Mouse (Mus musculus): ENCODE results near the gene Lin28b. TPM values are rescaled to one million over a fixed set of nuclear protein-coding genes. Genes with fewer than 3 reads are reported as not detected.

Lin28b gene
- polyA plus RNA-seq, 1 experiment from 2014 or later, result 1.2 TPM

DNA sequence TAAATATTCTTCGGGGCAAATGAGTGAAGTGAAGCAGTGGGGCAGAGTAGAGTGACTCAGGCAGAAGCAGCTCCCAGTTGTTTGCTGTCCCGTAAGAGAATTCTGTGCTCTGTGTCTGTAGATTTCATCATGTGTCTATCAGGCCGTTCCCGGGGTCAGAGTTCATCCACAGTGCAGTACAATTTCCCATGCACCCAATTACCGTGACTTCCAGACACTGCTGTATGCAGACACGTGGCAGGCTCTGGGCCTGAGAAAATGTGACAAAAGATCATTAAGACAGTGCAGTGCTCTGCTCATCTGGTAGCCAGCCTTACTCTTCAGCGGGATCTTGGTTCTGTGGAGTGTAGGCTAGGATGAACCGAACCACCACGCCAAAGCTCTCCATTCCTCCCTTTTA lies 141.0 kb downstream of the Lin28b start:
- WGBS, result 80% methylated on average over 9 of the region's 9 CpGs
- Histone ChIP-seq H3K27me3 (replicated peaks) (no peaks in the 10 kb centered on the region), H3K4me1 (replicated peaks) (no peaks in the 10 kb centered on the region), H3K9ac (no peak overlapping the region), H3K27ac (no peak overlapping the region), H3K4me2 (replicated peaks) (no peak overlapping the region), H3K4me3 (replicated peaks) (no peak overlapping the region), H3K9me3 (no peaks in the 10 kb centered on the region), H3K36me3 (no peaks in the 10 kb centered on the region)
- ATAC-seq, result peak; percentile 75

- H3K9ac ChIP-seq, result no peak overlapping the region
- no peak for ATAC-seq
- H3K36me3 ChIP-seq, result no peaks in the 10 kb centered on the region
- no peaks in the 10 kb centered on the region for H3K9me3 ChIP-seq
- H3K27me3 ChIP-seq (replicated peaks), result no peaks in the 10 kb centered on the region
- no peak overlapping the region for H3K4me3 ChIP-seq (replicated peaks)
- H3K4me1 ChIP-seq (replicated peaks), result no peaks in the 10 kb centered on the region
- no peak overlapping the region for H3K27ac ChIP-seq
- no peak overlapping the region for H3K4me2 ChIP-seq (replicated peaks)
- WGBS, result 81% methylated on average over 4 of the region's 4 CpGs
These were observed 141.8 kb downstream of the Lin28b start for GRCm38 (mm10) chr10:45344381-45344780.

- Histone ChIP-seq H3K4me2 (replicated peaks) (no peak overlapping the region), H3K9me3 (no peaks in the 10 kb centered on the region), H3K27me3 (replicated peaks) (peaks cover 17% of the 10 kb centered on the region), H3K27ac (no peak overlapping the region), H3K4me1 (replicated peaks) (0 out of 2 replicates have a peak, but pooled peaks cover 2% of the 10 kb centered on the region), H3K9ac (no peak overlapping the region), H3K4me3 (replicated peaks) (no peak overlapping the region), H3K36me3 (no peaks in the 10 kb centered on the region)
- 78% methylated on average over 7 of the region's 7 CpGs for WGBS
- no peak for ATAC-seq
These were observed 147.1 kb downstream of the Lin28b start for GRCm38 (mm10) chr10:45339106-45339505.

DNA sequence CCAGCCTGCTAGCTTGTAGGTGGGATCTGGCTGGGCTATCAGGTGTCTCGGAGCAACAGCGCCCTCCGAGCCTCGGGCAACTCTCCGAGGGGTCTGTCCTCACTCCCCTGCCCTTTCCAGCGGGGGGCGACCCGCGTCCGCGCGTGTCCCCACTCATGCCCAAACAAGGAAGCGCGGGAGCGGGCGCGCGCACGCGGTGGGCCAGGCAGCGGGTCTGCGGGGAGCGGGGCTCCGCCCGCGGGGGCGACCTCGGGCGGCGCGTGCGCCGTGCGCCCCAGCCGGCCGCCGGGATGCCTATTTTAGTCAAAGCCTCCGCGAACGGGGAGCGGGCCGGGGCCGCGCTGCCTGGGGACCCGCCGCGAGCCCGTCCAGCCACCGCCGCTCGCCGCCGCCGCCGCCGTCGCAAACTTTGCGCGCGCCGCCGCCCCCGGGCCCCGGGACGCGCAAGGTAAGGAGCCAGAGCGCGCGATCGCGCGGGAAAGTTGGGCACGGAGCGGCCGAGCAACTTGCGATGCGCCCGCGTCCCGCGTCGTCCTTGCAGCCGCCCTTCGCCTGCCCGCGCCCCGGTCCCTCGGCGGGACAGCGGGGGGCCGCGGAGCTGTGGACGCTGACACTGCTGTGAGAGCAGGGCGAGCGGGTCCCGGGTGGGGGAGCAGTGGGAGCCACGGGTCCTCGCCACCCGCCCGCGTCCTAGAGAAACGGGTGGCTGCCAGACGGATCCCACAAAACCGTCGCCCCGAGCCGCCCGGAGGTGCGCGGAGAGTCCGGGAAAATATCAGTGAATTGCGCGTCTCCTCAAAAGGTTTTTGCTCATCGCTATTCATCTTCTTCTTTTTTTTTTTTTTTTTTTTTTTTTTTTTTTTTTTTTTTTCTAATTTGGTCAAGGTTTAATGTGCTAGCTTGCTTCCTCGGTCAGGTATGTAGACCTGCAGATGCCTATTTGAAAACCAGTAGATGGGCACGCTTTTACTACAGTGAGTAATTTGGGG lies 150.5 kb downstream of the Lin28b start, which contains the start of gene Bves:
Gene Bves, plus strand, starts transcription at position 339 of the 989 bp plus-strand sequence.
- peak; percentile 90 for ATAC-seq
- Histone ChIP-seq H3K9me3 (no peaks in the 10 kb centered on the region; the same call in 1 of the 2 replicates), H3K4me2 (replicated peaks) (peak within 1 kb of the TSS; percentile 91), H3K9ac (peak within 1 kb of the TSS; percentile 54), H3K27ac (no peak within 1 kb of the TSS), H3K36me3 (no peaks in the 10 kb centered on the region), H3K4me3 (replicated peaks) (peak within 1 kb of the TSS; percentile 68), H3K4me1 (replicated peaks) (0 out of 2 replicates have a peak, but pooled peaks cover 2% of the 10 kb centered on the region), H3K27me3 (replicated peaks) (peaks cover 18% of the 10 kb centered on the region)
- under 1% methylated on average over 104 of the region's 116 CpGs for WGBS

DNA sequence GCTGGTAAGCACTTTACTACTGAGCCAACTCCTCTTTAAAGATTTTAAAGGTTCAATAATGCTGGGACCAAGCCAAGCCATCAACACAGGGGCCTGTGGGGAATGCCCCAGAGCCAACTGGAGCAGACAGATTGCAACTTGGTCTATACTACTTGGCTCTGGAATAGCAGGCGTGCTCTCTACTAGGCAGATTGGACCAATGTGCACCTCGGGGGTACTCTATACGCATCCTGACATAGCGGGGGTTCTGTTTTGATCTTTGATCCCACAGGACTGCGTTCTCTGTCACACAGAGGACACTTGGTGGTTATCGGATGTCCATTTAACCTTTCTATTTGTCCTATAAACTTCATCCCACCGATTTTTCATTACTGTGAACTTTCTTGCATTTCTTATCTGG lies 151.3 kb downstream of the Lin28b start:
- ATAC-seq, result 0 out of 2 replicates have a peak, but pooled peaks have one; percentile 15
- no peak overlapping the region for H3K9ac ChIP-seq
- peaks cover 18% of the 10 kb centered on the region for H3K27me3 ChIP-seq (replicated peaks)
- peak overlapping the region; percentile 91 for H3K4me2 ChIP-seq (replicated peaks)
- WGBS, result 28% methylated on average over 7 of the region's 7 CpGs
- H3K4me1 ChIP-seq (replicated peaks), result 0 out of 2 replicates have a peak, but pooled peaks cover 2% of the 10 kb centered on the region
- no peaks in the 10 kb centered on the region for H3K36me3 ChIP-seq
- no peak overlapping the region for H3K27ac ChIP-seq
- no peaks in the 10 kb centered on the region; the same call in 1 of the 2 replicates for H3K9me3 ChIP-seq
- H3K4me3 ChIP-seq (replicated peaks), result no peak overlapping the region

DNA sequence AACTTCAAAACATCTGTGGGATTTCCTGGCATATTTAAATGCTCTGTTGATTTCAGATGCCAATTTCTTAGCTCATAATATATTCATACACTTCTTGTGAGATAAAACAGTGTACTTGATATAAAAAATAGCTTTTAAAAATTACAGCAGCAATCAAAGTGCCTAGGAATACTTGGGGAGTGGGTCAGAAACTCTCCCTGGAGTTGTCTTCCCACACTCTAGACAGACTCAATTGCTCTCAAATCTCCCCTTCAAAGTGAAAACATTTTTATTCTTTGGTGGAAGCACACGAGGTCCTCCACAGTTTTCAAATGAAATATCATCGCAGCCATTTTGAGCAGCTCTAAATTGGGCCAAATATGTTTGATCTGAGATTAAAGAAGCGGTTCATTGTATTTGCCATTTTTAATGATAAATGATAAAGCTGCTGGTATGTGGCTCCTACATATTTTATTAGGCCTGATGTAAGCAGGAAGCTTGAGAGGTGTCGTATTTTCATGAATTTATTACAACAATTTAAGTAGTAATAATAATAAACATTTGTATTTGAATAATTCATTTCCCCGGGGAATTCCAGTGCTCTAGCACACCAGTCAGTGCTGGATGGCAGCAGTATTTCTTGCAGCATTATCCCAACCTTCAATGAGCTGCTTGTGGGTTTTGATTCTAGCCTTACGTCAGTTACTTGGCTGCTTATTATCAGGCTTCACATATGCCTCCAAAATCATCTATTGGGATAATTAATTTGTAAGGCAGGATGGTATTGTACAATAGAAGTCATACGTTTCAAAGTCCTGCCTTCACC lies 157.8 kb downstream of the Lin28b start:
- Histone ChIP-seq H3K27me3 (replicated peaks) (no peaks in the 10 kb centered on the region), H3K4me1 (replicated peaks) (no peaks in the 10 kb centered on the region), H3K4me2 (replicated peaks) (no peak overlapping the region), H3K4me3 (replicated peaks) (no peak overlapping the region), H3K36me3 (no peaks in the 10 kb centered on the region), H3K9ac (no peak overlapping the region), H3K27ac (no peak overlapping the region), H3K9me3 (no peaks in the 10 kb centered on the region; the same call in 1 of the 2 replicates)
- WGBS, result 68% methylated on average over 7 of the region's 7 CpGs
- no peak for ATAC-seq

Other genes starting within 250 kb of the Lin28b start
- 4.1 and 4.8 TPM in 2 replicates for gene Bves, start 150.6 kb downstream of the Lin28b start, polyA plus RNA-seq (2015; fragmentation: Nextera tagmentation; extraction: Ambion mirVana)
- 12.4 and 15.5 TPM in 2 replicates for gene Hace1, start 91.4 kb upstream of the Lin28b start, polyA plus RNA-seq (2015; fragmentation: Nextera tagmentation; extraction: Ambion mirVana)